Mouse (Mus musculus) layer of hippocampus, postnatal 10 days (tissue): Measurements from ENCODE around the gene Gys2. TPM values are rescaled to one million over a fixed set of nuclear protein-coding genes. Genes with fewer than 3 reads are reported as not detected.

Experiments
- DNase-seq, 2 experiments: peaks; one replicate each; pipeline ENCODE4 v3.0.0; 2021; ENCODE audit warnings: low spot score in 2 of 2
- total RNA-seq, 2 experiments: library from RNA; stranded (reverse); gene quantifications; 2 replicates each; pipeline ENCODE4 v1.2.3; 2021

Gys2 gene
- total RNA-seq, 2 experiments from 2014 or later: not detected

GRCm38 (mm10) chr6:142377081-142377480 is 95.8 kb downstream of the Gys2 start:
- DNase-seq: no peak

Other genes starting within 250 kb of the Gys2 start
- gene Iapp, start 174.7 kb downstream of the Gys2 start, total RNA-seq: not detected
- gene Slco1a5, start 150.1 kb downstream of the Gys2 start, total RNA-seq: under 1 TPM in 1 of 2 experiments, not detected in 1; 0.39 TPM
- gene Pyroxd1, start 127.5 kb downstream of the Gys2 start, total RNA-seq: 10 to 100 TPM; 13.4 to 14.1 TPM
- 10 to 100 TPM; 25.7 to 27.6 TPM for gene Recql, start 86.0 kb downstream of the Gys2 start, total RNA-seq
- 10 to 100 TPM; 26.1 to 28.2 TPM for gene Golt1b, start 85.9 kb downstream of the Gys2 start, total RNA-seq
- 1 to 10 TPM; 1.8 to 1.9 TPM for gene Spx, start 59.7 kb downstream of the Gys2 start, total RNA-seq
- gene Ldhb, start 34.8 kb upstream of the Gys2 start, total RNA-seq: 100 to 1,000 TPM; 323 to 334 TPM
- 1 to 10 TPM; 4.6 to 5.0 TPM for gene Kcnj8, start 98.5 kb upstream of the Gys2 start, total RNA-seq
- gene Abcc9, start 229.2 kb upstream of the Gys2 start, total RNA-seq: 1 to 10 TPM; 7.5 to 9.1 TPM